Mouse (Mus musculus): ENCODE results near the gene Tpmt.

DNA sequence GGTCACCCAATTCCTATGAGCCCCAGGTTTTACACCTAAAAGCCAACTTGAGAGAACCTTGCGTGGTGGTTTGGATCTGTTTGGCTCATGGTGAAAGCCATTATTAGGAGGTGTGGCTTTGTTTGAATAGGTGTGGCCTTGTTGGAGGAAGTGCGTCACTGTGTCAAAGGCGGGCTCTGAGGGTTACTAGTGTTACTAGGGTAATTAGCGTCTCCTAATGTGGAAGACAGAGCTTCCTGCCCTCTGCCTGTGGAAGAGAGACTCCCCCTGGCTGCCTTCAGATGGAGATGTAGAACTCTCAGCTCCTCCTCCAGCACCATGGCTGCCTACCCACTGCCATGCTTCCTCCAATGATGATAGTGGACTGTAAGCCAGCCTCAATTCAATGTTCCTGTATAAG is 42.9 kb downstream of the Tpmt start:
- TF ChIP-seq EP300 (IDR thresholded peaks at IDR 0.05; ENCODE audit: low read depth): no peak
- TF ChIP-seq CTCF (IDR thresholded peaks at IDR 0.05; ENCODE audit: low read depth): no peak

Data from liver, postnatal 0 days (tissue).